Mouse (Mus musculus): ENCODE measurements around the gene Cpsf6. TPM values are rescaled to one million over a fixed set of nuclear protein-coding genes. Genes with fewer than 3 reads are reported as not detected.

Gene Cpsf6
- polyA plus RNA-seq, 1 experiment from 2014 or later, result 165 TPM

DNA sequence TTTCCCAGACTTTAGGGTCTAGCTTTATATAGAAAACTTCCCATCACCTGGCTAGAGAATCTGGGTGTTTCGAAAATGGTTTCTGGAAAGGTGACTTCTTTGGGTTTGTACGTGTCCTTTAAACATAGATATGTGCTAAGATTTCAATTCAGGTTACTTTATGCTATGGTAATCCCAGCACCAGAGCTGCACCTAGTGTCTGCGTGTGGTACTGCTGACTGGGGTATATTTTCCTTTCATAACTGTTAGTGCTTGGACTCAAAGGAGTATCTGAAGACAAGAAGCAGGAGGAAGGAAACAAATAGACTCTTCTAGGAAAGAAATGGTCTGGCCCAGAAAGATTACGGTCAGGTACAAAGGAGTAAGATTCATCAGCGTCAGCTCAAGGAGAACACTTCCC is 49.3 kb downstream of the Cpsf6 start:
- Histone ChIP-seq H3K4me2 (no peak overlapping the region), H3K36me3 (no peaks in the 10 kb centered on the region), H3K9ac (no peak overlapping the region), H3K4me3 (no peak overlapping the region), H3K4me1 (no peaks in the 10 kb centered on the region; the same call in 1 of the 2 replicates), H3K27me3 (no peaks in the 10 kb centered on the region), H3K9me3 (no peaks in the 10 kb centered on the region), H3K27ac (no peak overlapping the region)
- no peak for ATAC-seq (ENCODE audit: borderline replicate concordance, extremely low read depth, low FRiP score, low TSS enrichment)
- WGBS, result 73% methylated on average over 5 of the region's 5 CpGs

DNA sequence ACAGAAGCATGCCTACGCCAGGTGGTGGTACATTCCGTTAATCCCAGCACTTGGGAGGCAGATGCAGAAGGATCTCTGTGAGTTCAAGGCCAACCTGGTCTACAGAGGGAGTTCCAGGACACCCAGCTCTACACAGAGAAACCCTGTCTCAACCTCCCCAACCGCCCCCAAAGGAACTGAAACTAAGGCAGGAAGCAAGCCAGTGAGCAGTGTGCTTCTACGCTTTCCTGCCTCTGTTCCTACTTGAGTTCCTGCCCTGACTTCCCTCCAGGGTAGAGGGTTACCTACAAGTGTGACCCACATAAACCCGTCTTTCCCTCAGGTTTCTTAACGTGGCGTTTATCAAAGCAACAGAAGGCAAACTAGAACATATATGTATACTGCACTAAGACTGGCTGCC is 56.0 kb downstream of the Cpsf6 start:
- no peaks in the 10 kb centered on the region for H3K27me3 ChIP-seq
- H3K9me3 ChIP-seq, result no peaks in the 10 kb centered on the region
- 83% methylated on average over 7 of the region's 7 CpGs for WGBS
- no peaks in the 10 kb centered on the region for H3K36me3 ChIP-seq
- H3K4me1 ChIP-seq, result no peaks in the 10 kb centered on the region
- ATAC-seq (ENCODE audit: borderline replicate concordance, extremely low read depth, low FRiP score, low TSS enrichment), result no peak
- H3K4me3 ChIP-seq, result no peak overlapping the region
- no peak overlapping the region for H3K9ac ChIP-seq
- no peak overlapping the region for H3K4me2 ChIP-seq
- H3K27ac ChIP-seq, result no peak overlapping the region

DNA sequence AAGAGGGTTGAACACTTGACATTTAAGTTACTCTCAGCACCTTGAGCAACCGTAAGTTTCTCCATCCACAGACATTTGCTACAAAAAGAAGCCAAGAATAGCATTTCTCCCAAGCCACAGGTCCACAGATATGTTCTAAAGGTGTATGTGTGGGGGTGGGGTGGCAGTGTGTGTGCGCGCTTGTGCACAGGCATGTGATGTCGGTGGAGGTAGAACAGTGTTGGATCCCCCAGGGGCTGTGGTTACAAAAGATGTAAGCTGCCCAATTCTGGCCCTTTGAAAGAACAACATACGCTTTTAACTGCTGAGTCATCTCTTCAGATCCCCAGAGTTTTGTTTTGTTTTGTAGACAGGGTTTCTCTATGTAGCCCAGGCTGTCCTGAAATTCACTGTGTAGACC is 57.2 kb downstream of the Cpsf6 start:
- ATAC-seq (ENCODE audit: borderline replicate concordance, extremely low read depth, low FRiP score, low TSS enrichment), result no peak

DNA sequence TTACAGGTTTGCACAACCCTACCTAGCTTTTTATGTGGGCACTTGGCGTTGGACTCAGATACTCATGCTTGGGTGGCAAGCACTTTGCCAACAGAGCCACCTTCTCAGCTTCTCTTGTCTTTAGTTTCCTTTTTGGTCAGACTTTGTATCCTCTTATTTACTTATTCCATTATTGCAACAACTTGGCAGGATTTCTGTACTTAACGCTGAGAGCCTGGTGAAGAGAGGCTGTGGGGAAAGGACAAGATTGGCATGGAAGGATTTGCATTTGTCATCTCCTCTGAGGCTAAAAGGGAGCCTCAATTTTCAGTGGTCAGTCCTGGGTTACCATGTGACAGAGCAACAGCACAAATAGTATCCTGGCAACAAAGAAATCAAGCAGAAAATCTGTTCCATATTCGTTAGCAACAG is 59.2 kb downstream of the Cpsf6 start:
- Histone ChIP-seq H3K4me2 (no peak overlapping the region), H3K27me3 (no peaks in the 10 kb centered on the region), H3K9me3 (no peaks in the 10 kb centered on the region), H3K27ac (no peak overlapping the region), H3K9ac (no peak overlapping the region), H3K36me3 (no peaks in the 10 kb centered on the region), H3K4me3 (no peak overlapping the region), H3K4me1 (no peaks in the 10 kb centered on the region)
- WGBS, result 67% methylated on average over 3 of the region's 3 CpGs
- ATAC-seq (ENCODE audit: borderline replicate concordance, extremely low read depth, low FRiP score, low TSS enrichment), result no peak

More for the DNA sequence above, 57.2 kb downstream of the Cpsf6 start:
- H3K4me3 ChIP-seq, result no peak overlapping the region
- H3K36me3 ChIP-seq, result no peaks in the 10 kb centered on the region
- H3K9ac ChIP-seq, result no peak overlapping the region
- H3K4me2 ChIP-seq, result no peak overlapping the region
- no peaks in the 10 kb centered on the region for H3K9me3 ChIP-seq
- H3K4me1 ChIP-seq, result no peaks in the 10 kb centered on the region
- H3K27ac ChIP-seq, result no peak overlapping the region
- no peaks in the 10 kb centered on the region for H3K27me3 ChIP-seq
- WGBS, result 91% methylated on average over 5 of the region's 5 CpGs

DNA sequence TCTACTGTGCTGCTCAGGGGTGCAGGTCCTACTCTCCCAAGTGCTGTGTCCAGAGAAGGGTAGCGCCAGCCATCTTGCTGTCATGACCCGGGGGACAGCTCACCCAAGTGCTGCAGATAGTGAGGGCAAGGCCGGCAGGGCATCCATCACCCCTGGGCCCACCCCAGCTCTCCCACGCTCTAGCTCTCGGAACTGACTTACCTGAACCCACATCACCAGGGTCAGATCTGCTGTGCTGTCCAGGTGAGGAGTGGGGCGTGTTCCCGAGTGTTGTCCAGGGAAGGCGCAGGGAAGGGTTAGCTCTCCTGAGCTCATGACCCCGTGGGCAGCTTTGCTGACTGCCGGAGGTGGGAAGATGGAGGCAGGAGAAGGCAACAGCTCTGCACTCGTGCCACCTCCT is 63.4 kb downstream of the Cpsf6 start:
- Histone ChIP-seq H3K4me2 (no peak overlapping the region), H3K9ac (no peak overlapping the region), H3K4me3 (no peak overlapping the region), H3K27ac (no peak overlapping the region), H3K9me3 (no peaks in the 10 kb centered on the region), H3K27me3 (no peaks in the 10 kb centered on the region), H3K36me3 (no peaks in the 10 kb centered on the region), H3K4me1 (no peaks in the 10 kb centered on the region)
- 84% methylated on average over 11 of the region's 11 CpGs for WGBS
- ATAC-seq (ENCODE audit: borderline replicate concordance, extremely low read depth, low FRiP score, low TSS enrichment), result no peak

DNA sequence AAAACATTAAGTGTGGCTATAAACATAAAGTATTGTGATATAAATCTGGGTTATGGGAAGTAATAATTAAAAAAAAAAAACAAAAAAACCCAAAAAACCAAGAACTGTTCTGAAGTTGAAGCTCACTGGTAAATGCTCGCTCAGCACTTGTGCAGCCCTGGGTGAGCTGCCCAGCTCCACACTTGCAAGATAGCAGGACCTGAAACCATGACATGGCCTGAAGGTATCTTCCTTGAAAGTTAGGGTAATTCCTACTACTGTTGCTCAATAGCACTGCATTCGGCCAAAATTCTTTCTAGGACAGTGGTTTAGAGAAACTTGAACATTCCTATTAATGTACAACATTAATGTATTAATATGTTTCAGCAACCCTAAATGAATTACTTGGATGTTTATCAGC is 66.7 kb downstream of the Cpsf6 start:
- H3K4me2 ChIP-seq, result no peak overlapping the region
- no peak overlapping the region for H3K4me3 ChIP-seq
- no peak overlapping the region for H3K9ac ChIP-seq
- H3K36me3 ChIP-seq, result no peaks in the 10 kb centered on the region
- no peaks in the 10 kb centered on the region for H3K27me3 ChIP-seq
- H3K9me3 ChIP-seq, result no peaks in the 10 kb centered on the region
- no peaks in the 10 kb centered on the region for H3K4me1 ChIP-seq
- no peak overlapping the region for H3K27ac ChIP-seq
- 86% methylated on average over 2 of the region's 2 CpGs for WGBS
- ATAC-seq (ENCODE audit: borderline replicate concordance, extremely low read depth, low FRiP score, low TSS enrichment), result no peak

DNA sequence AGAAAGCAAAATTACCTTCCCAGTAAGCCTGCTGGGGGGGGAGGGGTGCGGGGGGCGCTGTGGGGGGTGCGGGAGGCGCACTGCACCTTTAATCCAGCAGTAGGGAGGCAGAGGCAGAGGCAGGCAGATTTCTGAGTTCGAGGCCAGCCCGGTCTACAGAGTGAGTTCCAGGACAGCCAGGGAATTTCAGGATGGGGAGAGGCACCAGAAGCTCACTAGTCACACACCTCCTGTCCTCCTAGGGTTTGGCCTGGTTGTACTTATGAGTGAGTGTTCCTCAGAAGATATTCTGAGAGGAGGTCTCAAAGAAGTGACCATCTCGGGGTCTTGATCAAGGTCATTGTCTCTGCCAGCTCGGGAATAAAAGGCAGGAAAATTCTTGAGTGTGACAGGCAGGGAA is 67.6 kb downstream of the Cpsf6 start:
- Histone ChIP-seq H3K9ac (no peak overlapping the region), H3K4me3 (no peak overlapping the region), H3K27me3 (no peaks in the 10 kb centered on the region), H3K4me2 (no peak overlapping the region), H3K36me3 (no peaks in the 10 kb centered on the region), H3K9me3 (no peaks in the 10 kb centered on the region), H3K27ac (no peak overlapping the region), H3K4me1 (no peaks in the 10 kb centered on the region)
- no peak for ATAC-seq (ENCODE audit: borderline replicate concordance, extremely low read depth, low FRiP score, low TSS enrichment)
- 79% methylated on average over 8 of the region's 8 CpGs for WGBS

DNA sequence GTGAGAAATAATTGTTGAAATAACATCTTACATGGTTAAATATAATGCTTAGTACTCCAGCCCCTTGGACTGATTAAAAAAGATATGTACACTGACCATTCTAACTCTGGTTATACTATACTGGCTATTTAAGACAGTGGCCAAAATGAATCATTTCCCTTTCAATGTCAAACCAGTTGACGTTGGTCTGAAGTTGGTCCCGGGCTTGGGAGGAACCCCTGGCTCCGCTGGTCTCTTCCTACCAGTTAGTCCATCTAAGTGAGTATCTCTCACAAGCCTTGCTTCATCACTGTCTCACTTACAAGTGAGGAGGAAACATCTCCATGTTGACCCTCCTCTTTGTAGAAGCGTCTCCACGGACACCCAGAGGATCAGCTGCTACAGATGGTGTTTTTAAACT is 75.4 kb downstream of the Cpsf6 start:
- ATAC-seq (ENCODE audit: borderline replicate concordance, extremely low read depth, low FRiP score, low TSS enrichment), result no peak
- Histone ChIP-seq H3K4me3 (no peak overlapping the region), H3K27ac (no peak overlapping the region), H3K4me2 (no peak overlapping the region), H3K9me3 (no peaks in the 10 kb centered on the region), H3K9ac (no peak overlapping the region), H3K4me1 (no peaks in the 10 kb centered on the region), H3K36me3 (no peaks in the 10 kb centered on the region), H3K27me3 (no peaks in the 10 kb centered on the region)
- 84% methylated on average over 5 of the region's 5 CpGs for WGBS

DNA sequence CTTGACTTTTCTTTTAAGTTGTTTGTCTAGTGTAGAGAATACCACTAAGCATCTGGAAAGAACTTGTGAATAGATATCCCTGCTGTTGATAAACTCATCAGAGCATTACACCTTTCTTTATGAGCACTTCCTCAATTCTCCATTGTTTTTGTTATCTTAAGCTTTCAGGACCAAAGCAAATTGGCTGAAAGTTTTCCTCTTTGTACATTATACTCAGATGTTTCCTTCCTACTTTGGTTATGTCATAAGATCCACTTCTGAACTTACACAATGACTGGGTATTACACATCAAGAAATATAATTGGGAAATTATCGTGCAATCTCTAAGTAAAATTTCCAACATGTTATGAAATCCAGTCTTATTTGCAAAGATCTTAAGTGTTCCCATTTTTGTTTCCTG is 78.1 kb downstream of the Cpsf6 start:
- H3K4me3 ChIP-seq, result no peak overlapping the region

DNA sequence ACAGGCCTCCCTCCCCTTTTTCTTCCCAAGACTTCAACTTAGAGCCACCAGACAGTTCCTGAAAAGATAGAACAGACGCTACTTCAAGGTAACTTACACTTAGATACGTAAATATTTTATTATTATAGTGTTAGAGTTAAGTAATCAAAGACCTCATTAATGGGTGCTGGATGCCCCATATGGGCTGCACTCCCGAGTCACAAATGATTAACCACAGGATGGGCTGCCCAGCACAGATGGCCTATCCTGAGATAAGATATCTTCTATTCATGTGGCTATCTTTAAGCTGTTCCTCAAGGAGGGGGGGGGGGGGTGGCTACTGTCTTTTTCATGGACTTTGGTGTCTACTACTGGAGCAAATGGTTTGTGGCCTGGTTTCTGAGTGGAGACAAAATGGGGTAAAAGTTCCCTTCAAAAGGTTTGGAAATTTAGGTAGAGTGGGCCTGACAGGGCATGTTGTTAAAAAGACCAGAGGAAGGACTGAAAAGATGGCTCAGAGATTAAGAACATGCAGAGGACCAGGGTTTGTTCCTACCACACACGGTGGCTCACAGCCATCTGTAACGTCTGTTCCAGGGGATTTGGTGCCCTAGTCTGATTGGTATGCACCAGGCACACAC is 79.8 kb downstream of the Cpsf6 start:
- no peaks in the 10 kb centered on the region for H3K4me1 ChIP-seq
- no peak overlapping the region for H3K4me3 ChIP-seq
- H3K27me3 ChIP-seq, result no peaks in the 10 kb centered on the region
- no peak overlapping the region for H3K4me2 ChIP-seq
- H3K9me3 ChIP-seq, result no peaks in the 10 kb centered on the region
- H3K36me3 ChIP-seq, result no peaks in the 10 kb centered on the region
- WGBS, result 70% methylated on average over 5 of the region's 5 CpGs
- ATAC-seq (ENCODE audit: borderline replicate concordance, extremely low read depth, low FRiP score, low TSS enrichment), result no peak
- no peak overlapping the region for H3K27ac ChIP-seq
- no peak overlapping the region for H3K9ac ChIP-seq

More for the DNA sequence above, 78.1 kb downstream of the Cpsf6 start:
- Histone ChIP-seq H3K27ac (no peak overlapping the region), H3K27me3 (no peaks in the 10 kb centered on the region), H3K4me1 (no peaks in the 10 kb centered on the region), H3K4me2 (no peak overlapping the region), H3K9me3 (no peaks in the 10 kb centered on the region), H3K36me3 (no peaks in the 10 kb centered on the region), H3K9ac (no peak overlapping the region)
- 74% methylated on average over 1 of the region's 1 CpGs for WGBS
- no peak for ATAC-seq (ENCODE audit: borderline replicate concordance, extremely low read depth, low FRiP score, low TSS enrichment)

DNA sequence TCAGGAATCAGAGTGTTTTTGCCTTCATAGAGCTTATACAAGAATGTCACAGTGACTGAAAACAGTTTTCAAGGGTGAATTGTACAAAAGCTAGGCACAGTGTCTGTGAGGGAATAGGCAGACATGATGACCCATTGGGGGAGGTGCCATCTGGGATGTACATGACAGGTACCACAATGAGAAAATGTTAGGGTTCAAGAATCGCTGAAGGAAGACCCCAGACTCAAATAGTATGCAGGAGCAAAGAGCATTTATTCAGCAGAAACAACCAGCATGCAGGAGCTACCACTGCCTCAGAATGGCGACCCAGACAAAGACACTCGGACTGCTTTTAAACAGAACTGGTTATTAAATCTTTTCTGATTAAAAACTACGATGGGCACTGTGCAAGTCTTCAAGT is 80.7 kb downstream of the Cpsf6 start:
- H3K4me3 ChIP-seq, result no peak overlapping the region
- H3K9me3 ChIP-seq, result no peaks in the 10 kb centered on the region
- 69% methylated on average over 4 of the region's 4 CpGs for WGBS
- no peak overlapping the region for H3K4me2 ChIP-seq
- no peaks in the 10 kb centered on the region for H3K4me1 ChIP-seq
- no peak for ATAC-seq (ENCODE audit: borderline replicate concordance, extremely low read depth, low FRiP score, low TSS enrichment)
- no peaks in the 10 kb centered on the region for H3K27me3 ChIP-seq
- H3K9ac ChIP-seq, result no peak overlapping the region
- no peak overlapping the region for H3K27ac ChIP-seq
- no peaks in the 10 kb centered on the region for H3K36me3 ChIP-seq

DNA sequence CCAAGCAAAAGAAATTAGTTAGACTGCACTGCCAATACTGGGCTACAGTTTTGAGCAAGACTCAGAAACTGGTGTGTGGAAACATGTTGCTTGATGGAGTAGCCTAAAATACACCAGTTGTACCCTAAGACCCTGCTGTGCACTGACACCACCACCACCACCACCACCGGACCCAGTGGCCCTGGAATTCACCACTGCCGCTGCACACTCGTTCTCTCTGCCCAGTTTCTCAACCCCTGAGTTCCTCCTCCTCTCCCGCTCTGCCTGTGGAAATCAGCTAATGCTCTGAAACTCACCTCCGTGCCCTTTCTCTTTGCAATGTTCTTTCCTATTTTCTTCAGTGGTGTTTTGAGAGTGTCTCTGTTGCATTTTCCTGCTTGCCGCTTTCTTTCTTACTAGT is 81.5 kb downstream of the Cpsf6 start:
- no peak overlapping the region for H3K4me3 ChIP-seq
- no peaks in the 10 kb centered on the region for H3K9me3 ChIP-seq
- 80% methylated on average over 6 of the region's 6 CpGs for WGBS
- no peak for ATAC-seq (ENCODE audit: borderline replicate concordance, extremely low read depth, low FRiP score, low TSS enrichment)
- H3K27ac ChIP-seq, result no peak overlapping the region
- no peak overlapping the region for H3K4me2 ChIP-seq
- no peaks in the 10 kb centered on the region for H3K36me3 ChIP-seq
- H3K9ac ChIP-seq, result no peak overlapping the region
- H3K27me3 ChIP-seq, result no peaks in the 10 kb centered on the region
- no peaks in the 10 kb centered on the region for H3K4me1 ChIP-seq

All from lung, embryonic 15.5 days (tissue).